In genomic region chr11:117469724-117470123, GRCm38 (mm10) we compare ENCODE assay signal across 24 mouse cellular contexts. TPM values are rescaled to one million over a fixed set of nuclear protein-coding genes. Genes with fewer than 3 reads are reported as not detected.
DNase-seq lines count a peak whose midpoint lies in the region; ATAC-seq lines count a peak whose summit lies in the region.
"Had no signal": no experiment of that assay in that cellular context is flagged by ENCODE, and none has a peak within 500 bp of the region (broad histone marks: within the 10 kb centered on the region; RNA-seq: fewer than 3 reads in every experiment).

No protein-coding gene starts in this region.

- H3K4me3 ChIP-seq in neural tube, embryonic 13.5 days = no peak overlapping the region
- H3K4me3 ChIP-seq in forebrain, embryonic 12.5 days (replicated peaks) = no peak overlapping the region
- H3K4me3 ChIP-seq in hindbrain, embryonic 15.5 days = no peak overlapping the region
- H3K4me3 ChIP-seq in neural tube, embryonic 15.5 days (replicated peaks) = no peak overlapping the region
- H3K4me3 ChIP-seq: heart, adult 2 months; lung, embryonic 15.5 days had no signal

- H3K9ac ChIP-seq in neural tube, embryonic 13.5 days = no peak overlapping the region
- no peak overlapping the region for H3K9ac ChIP-seq in forebrain, embryonic 12.5 days
- H3K9ac ChIP-seq in hindbrain, embryonic 15.5 days = no peak overlapping the region
- no peak overlapping the region for H3K9ac ChIP-seq in neural tube, embryonic 15.5 days (replicated peaks)
- H3K9ac ChIP-seq: lung, embryonic 15.5 days had no signal

- peaks cover 47% of the 10 kb centered on the region for H3K4me1 ChIP-seq in neural tube, embryonic 13.5 days (replicated peaks)
- H3K4me1 ChIP-seq in forebrain, embryonic 12.5 days = peaks cover 60% of the 10 kb centered on the region
- peaks cover 61% of the 10 kb centered on the region for H3K4me1 ChIP-seq in hindbrain, embryonic 15.5 days (replicated peaks)
- peaks cover 44% of the 10 kb centered on the region for H3K4me1 ChIP-seq in neural tube, embryonic 15.5 days

- DNase-seq in neural tube, embryonic 10.5 days (ENCODE audit: extremely low spot score, low spot score) = no peak
- no peak for DNase-seq in heart, postnatal 4 days
- no peak for DNase-seq in kidney, postnatal 14 days
- DNase-seq in thymus, postnatal 25 days = no peak
- DNase-seq: adrenal gland, adult 2 months; cerebellum, adult 8-10 months; heart, adult 2 months; kidney, adult 9 months; layer of hippocampus, adult 9-11 months; right cerebral cortex, postnatal 4 days; thymus, postnatal 14 days had no signal

- no peak overlapping the region for H3K4me2 ChIP-seq in neural tube, embryonic 13.5 days
- H3K4me2 ChIP-seq in forebrain, embryonic 12.5 days = no peak overlapping the region
- H3K4me2 ChIP-seq in hindbrain, embryonic 15.5 days = no peak overlapping the region
- no peak overlapping the region for H3K4me2 ChIP-seq in neural tube, embryonic 15.5 days
- H3K4me2 ChIP-seq: lung, embryonic 15.5 days had no signal

- no peaks in the 10 kb centered on the region for H3K9me3 ChIP-seq in neural tube, embryonic 13.5 days
- no peaks in the 10 kb centered on the region for H3K9me3 ChIP-seq in forebrain, embryonic 12.5 days
- H3K9me3 ChIP-seq in hindbrain, embryonic 15.5 days = no peaks in the 10 kb centered on the region
- H3K9me3 ChIP-seq in neural tube, embryonic 15.5 days (replicated peaks) = no peaks in the 10 kb centered on the region
- H3K9me3 ChIP-seq: G1E; lung, embryonic 15.5 days had no signal

- peak overlapping the region; percentile 33; the same call in 1 of the 2 replicates for H3K27ac ChIP-seq in neural tube, embryonic 13.5 days (replicated peaks)
- peak overlapping the region; percentile 68 for H3K27ac ChIP-seq in forebrain, embryonic 12.5 days
- H3K27ac ChIP-seq in hindbrain, embryonic 15.5 days (replicated peaks) = peak overlapping the region; percentile 48; the same call in 1 of the 2 replicates
- H3K27ac ChIP-seq in neural tube, embryonic 15.5 days (replicated peaks) = 0 out of 2 replicates have a peak overlapping the region, but pooled peaks have one; percentile 33
- H3K27ac ChIP-seq: heart, adult 2 months; lung, embryonic 15.5 days had no signal

- peaks cover 14% of the 10 kb centered on the region; the same call in 1 of the 2 replicates for H3K27me3 ChIP-seq in neural tube, embryonic 13.5 days
- H3K27me3 ChIP-seq in forebrain, embryonic 12.5 days = peaks cover 31% of the 10 kb centered on the region; the same call in 1 of the 2 replicates
- peaks cover 10% of the 10 kb centered on the region; the same call in 1 of the 2 replicates for H3K27me3 ChIP-seq in hindbrain, embryonic 15.5 days
- peaks cover 12% of the 10 kb centered on the region; the same call in 1 of the 2 replicates for H3K27me3 ChIP-seq in neural tube, embryonic 15.5 days (replicated peaks)
- H3K27me3 ChIP-seq: lung, embryonic 15.5 days had no signal

- 39% methylated on average over 5 of the region's 5 CpGs for WGBS in neural tube, embryonic 13.5 days
- WGBS in forebrain, embryonic 12.5 days = 56% methylated on average over 5 of the region's 5 CpGs
- 36% methylated on average over 5 of the region's 5 CpGs for WGBS in hindbrain, embryonic 15.5 days
- 31% methylated on average over 5 of the region's 5 CpGs for WGBS in neural tube, embryonic 15.5 days

- no peak for ATAC-seq in neural tube, embryonic 13.5 days (ENCODE audit: low read depth)
- peak; percentile 24; the same call in 1 of the 2 replicates for ATAC-seq in forebrain, embryonic 12.5 days (ENCODE audit: low FRiP score)
- no peak for ATAC-seq in hindbrain, embryonic 15.5 days (ENCODE audit: low FRiP score, low read depth)
- no peak for ATAC-seq in neural tube, embryonic 15.5 days (ENCODE audit: low FRiP score)
- ATAC-seq: inflammation-experienced regulatory T-cells, adult 6 months had no signal

- H3K36me3 ChIP-seq in neural tube, embryonic 13.5 days = no peaks in the 10 kb centered on the region
- H3K36me3 ChIP-seq in forebrain, embryonic 12.5 days (replicated peaks) = no peaks in the 10 kb centered on the region
- H3K36me3 ChIP-seq in hindbrain, embryonic 15.5 days = no peaks in the 10 kb centered on the region
- no peaks in the 10 kb centered on the region for H3K36me3 ChIP-seq in neural tube, embryonic 15.5 days
- H3K36me3 ChIP-seq: G1E; lung, embryonic 15.5 days had no signal

RNA-seq across cellular contexts. Expression of gene Gm11733, which starts 14.4 kb away (rescaled TPM):
- not detected in 2 replicates for polyA plus RNA-seq in neural tube, embryonic 13.5 days (2015; fragmentation: Nextera tagmentation; extraction: Ambion mirVana)
- 0.20 TPM in 1 of 2 replicates, not detected in the other for polyA plus RNA-seq in forebrain, embryonic 12.5 days (2016; fragmentation: Nextera tagmentation; extraction: Ambion mirVana)
- not detected in 2 replicates for polyA plus RNA-seq in hindbrain, embryonic 15.5 days (2015; fragmentation: Nextera tagmentation; extraction: Ambion mirVana)
- 0.09 TPM in 1 of 2 replicates, not detected in the other for polyA plus RNA-seq in neural tube, embryonic 15.5 days (2015; fragmentation: Nextera tagmentation; extraction: Ambion mirVana)
- total RNA-seq in heart, postnatal 4 days (2021) = not detected
- total RNA-seq: adrenal gland, adult 2 months; gastrocnemius, adult 18-20 months; heart, adult 2 months; liver, adult 2 months; megakaryocyte, adult 5-6 weeks had no signal
- polyA plus RNA-seq: adrenal gland, adult 2 months; C2C12; G1E; heart, embryonic 16.5 days; inflammation-experienced regulatory T-cells, adult 6 months; liver, adult 2 months; neural tube, embryonic 11.5 days had no signal
